Mouse (Mus musculus): ENCODE results near the gene Lrrc26.

The Lrrc26 gene

DNA sequence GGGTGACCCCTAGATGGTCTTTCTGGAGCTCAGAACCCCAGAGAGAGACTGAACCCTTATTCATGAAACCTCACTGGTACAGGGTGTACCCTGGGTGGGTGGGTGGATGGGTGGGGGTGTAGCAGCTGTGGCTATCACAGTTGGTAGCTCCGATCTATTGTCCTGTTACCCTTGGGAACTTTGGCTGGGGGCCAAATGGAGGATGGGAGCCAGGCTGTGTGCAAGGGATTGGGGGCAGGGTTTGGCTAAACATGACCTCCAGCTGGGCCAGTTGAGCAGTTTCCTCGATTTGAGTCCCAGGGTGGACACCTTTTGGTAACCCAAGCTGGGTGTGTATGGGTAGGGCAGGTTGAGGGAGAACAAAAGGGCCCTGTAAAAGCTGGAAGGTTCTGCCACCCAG is 23.0 kb upstream of the Lrrc26 start:
- DNase-seq: peak; percentile 72

GRCm38 (mm10) chr2:25267241-25267640 is 22.5 kb upstream of the Lrrc26 start:
- no peak for DNase-seq

- DNase-seq: no peak
Observed at GRCm38 (mm10) chr2:25267746-25268309, 21.9 kb upstream of the Lrrc26 start.

DNA sequence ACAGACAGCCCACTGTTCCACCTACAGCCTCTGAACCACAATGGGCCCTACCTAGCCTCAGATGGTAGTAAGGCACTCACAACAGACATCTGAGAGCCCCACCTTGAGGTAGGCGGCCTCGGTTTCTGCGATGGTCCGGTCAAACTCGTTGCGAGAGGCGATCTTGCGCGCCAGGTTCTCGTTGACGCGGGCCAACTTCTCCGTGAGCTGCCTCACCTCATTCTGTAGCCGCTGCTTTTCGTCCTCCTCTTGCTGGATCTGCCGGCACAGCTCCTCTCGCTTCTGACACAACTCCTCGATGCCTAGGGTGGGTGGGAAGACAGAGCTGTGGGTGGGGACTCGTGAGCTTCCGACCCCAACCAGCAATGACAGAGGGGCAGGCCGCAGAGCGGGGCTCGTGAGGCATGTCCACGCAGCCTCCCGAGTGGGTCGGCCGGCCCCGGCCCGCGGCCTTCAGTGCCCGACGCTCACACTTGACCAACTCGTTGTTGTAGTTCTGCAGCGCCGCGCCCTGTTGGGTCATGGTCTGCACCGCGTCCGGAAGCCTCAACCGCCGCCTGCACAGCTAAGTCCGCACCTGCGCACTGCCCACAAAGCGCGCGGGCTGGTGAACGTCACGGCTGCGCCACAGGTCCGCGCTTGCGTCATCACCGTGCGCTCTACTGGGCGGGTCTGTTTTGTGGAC is 17.7 kb upstream of the Lrrc26 start, which contains the start of the genes Ssna1 and Anapc2:
TSS of gene Ssna1 (minus strand) at position 612 of the 685 bp plus-strand sequence.
TSS of gene Anapc2 (plus strand) at position 652 of the 685 bp plus-strand sequence.
- peak; percentile 99 for DNase-seq

GRCm38 (mm10) chr2:25272515-25272914 is 17.2 kb upstream of the Lrrc26 start:
- no peak for DNase-seq

DNA sequence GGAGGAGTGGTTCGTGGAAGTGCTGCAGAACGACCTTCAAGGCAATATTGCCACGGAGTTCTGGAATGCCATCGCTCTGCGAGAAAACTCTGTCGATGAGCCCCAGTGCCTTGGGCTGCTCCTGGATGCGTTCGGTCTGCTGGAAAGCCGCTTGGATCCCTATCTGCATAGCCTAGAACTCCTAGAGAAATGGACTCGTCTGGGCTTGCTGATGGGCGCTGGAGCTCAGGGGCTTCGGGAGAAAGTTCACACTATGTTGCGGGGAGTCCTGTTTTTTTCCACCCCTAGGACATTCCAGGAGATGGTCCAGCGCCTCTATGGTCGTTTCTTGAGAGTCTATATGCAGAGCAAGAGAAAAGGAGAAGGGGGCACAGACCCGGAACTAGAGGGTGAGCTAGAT is 16.7 kb upstream of the Lrrc26 start:
- no peak for DNase-seq

GRCm38 (mm10) chr2:25278928-25279882 is 10.5 kb upstream of the Lrrc26 start:
- DNase-seq: peak; percentile 88

GRCm38 (mm10) chr2:25285551-25285950 is 4.2 kb upstream of the Lrrc26 start:
- no peak for DNase-seq

DNA sequence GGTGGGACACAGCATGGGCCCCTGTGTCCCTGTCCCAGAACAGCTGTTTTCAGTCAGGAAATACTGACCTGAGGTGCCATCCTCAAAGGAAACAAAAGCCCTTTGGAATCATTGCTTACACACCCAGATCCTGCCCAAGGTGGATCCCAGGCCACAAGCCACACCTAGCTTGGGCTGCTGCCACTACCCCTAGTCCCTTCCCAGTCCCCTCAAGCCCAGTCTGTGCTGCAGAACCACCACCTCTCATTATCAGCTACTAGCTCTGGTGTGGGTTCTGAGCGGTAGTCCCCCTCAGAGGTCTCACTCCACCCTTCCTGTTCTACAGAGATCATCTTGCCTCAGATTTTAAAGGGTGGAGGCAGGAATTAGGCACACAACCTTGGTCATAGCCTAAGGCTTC is 3.4 kb upstream of the Lrrc26 start:
- no peak for DNase-seq

DNA sequence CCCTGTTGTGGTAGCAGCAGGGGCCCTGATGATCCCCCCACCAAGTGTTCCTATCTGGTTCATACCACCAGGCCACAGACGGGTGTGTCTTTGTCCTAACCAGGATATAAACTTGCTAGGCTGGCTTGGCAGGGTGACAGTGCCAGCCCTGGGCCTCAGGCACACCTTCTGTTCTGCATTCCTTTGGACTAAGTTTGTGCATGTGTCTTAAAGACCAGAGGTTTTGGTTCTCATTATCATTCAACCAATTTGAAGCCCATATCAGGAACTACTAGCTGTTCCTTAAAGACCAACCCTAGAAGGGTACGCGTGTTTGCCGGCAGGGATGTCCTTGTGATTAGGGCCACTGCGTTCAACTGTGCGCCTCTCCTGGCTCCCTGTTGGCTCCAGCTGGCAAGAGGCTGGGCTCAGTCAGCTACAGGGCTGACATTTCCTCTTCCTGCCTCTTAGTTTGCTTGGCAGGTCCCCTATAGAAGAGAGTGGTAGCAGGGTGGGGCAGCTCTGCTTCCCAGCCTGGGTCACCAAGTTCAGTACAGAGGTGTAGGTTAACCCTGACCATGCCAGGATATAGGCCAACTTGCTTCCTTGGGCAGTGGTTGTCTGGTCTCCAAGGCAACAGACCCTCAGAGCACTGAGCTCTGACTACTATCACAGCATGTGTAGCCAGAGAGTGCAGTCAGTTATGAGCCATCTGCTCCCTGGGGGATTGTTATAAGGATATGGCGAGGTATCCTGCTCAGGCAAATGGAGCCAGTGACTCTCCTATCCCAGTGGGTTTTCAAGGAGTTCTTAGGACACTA is 2.7 kb upstream of the Lrrc26 start:
- peak; percentile 57 for DNase-seq

- DNase-seq: no peak
Observed at GRCm38 (mm10) chr2:25287927-25288649, 1.6 kb upstream of the Lrrc26 start, which contains the start of gene Tmem210. TSS of gene Tmem210 (plus strand) at chr2:25288145.

DNA sequence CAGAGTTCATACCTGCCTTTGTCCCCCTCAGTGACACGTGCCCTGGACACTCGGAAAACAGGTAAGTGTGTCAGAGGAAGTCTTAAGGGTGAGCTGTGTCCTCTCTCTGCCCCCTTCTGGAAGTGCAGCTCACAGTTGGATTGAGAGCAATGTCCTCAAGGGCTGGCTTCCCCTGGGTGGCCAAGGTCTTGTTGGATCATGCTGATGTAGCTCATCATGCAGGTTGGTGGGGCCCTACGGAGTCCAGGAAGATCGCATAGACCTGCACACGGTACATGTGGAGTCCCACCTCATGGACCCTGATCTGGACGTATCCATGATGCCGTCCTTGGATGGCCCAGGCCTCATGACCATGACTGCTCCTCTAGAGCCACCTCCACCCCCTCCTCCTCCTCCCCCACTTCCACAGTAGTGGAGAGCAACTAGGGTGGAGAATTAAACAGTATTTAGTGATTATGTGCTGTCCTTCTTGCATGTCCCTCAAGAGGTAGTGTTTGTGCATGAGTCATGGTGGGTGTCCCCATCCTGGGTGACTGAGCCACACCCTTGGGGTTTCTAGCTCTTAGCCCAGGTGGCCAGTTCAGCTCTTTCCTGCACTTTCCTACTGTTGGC is 875 bp upstream of the Lrrc26 start:
- no peak for DNase-seq

DNA sequence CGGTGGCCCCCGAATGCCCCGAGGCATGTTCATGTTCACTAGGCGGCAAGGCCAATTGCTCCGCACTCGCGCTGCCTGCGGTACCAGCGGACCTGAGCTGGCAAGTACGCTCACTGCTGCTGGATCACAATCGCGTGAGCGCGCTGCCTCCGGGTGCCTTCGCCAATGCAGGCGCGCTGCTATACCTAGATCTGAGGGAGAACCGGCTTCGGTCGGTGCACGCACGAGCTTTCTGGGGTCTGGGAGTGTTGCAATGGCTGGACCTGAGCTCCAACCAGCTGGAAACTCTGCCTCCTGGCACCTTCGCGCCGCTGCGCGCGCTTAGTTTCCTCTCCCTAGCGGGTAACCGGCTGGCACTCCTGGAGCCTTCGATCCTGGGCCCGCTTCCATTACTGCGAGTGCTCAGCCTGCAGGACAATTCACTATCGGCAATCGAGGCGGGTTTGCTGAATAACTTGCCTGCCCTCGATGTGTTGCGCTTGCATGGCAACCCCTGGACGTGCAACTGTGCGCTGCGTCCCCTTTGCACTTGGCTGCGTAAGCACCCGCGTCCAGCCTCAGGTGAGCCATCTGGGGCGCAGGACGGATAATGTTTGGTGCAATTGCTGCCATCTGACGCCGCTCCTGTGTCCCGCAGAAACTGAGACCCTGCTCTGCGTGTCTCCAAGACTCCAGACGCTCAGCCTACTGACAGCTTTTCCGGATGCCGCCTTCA is 543 bp downstream of the Lrrc26 start:
- peak; percentile 61 for DNase-seq

DNA sequence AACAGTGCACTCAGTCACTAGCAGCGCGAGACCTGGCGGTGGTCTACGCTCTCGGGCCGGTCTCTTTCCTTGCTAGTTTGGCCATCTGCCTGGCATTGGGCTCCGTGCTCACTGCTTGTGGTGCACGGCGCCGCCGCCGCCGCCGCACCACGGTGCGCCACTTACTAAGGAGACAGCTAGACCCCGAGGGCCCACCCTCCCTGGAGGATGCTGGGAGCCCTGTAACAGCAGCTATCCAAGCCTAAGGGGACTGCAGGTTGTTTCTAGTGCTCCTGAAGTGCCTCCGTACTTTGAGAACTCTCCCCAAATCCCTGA is 1.1 kb downstream of the Lrrc26 start:
- DNase-seq: peak; percentile 33

DNA sequence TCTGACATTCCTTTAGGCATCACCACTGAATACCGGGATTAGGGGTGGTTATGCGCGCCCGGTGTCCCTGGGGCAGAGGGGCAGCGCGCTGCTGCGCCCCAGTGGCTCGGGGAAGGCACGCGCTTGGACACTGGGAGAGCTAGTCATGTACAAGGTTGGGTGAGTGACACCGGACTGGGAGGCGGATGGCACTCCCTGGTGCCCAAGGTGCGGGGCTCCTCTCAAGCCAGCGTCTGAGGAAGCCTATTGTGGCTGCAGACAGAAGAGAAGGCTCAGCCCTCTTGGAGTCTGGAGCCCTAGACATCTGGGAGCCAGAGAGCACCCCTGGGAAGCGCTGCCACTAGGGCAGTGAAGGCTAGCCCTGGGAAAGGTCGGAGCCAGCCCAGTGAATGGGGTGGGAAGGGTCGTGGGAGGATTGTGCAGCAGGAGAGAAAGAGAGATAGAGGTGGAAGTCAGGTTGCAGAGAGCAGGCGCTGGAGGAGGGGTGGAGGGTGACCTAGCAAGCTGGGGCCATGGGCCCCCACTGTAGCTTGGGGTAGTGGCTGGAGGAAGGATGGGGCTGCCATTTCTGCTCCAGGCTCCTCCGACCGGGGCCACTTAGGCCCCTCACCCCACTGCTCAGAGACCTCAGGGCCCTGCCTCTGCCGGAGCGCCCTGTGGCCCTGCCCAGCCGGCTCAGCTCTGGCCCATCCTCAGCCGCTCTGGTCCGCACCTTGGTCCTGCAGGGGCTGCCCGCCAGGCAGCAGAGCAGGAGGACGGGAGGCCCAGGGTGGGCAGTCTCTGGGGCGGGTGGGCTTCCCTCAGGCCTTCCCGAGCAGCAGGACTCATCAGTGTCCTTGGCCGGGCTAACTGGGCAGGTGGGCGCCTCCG is 1.7 kb downstream of the Lrrc26 start:
- DNase-seq: peak; percentile 37

DNA sequence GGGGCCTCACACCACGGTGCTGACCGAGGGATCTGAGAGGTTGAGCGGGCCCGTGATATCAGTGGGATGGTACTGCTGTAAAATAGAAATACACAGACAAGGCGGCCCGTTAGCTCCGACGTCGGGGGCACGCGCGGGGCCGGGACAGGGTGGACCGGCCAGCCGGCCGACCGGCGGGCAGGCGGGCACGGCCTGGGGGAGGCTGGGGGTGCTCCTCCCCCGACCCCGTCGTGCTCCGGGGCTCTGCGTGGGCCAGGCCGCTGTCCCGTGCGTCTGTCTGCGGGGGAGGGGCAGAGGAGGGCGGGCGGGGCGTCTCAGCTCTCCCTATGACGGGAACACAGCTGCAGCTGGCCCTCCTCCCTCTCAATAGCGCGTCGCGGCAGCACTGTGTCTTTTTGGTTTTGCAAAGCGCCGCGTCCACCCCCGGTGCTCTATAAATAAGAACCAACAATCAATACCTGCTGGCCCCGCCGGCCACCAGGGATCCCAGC is 2.4 kb downstream of the Lrrc26 start:
- peak; percentile 12 for DNase-seq

DNA sequence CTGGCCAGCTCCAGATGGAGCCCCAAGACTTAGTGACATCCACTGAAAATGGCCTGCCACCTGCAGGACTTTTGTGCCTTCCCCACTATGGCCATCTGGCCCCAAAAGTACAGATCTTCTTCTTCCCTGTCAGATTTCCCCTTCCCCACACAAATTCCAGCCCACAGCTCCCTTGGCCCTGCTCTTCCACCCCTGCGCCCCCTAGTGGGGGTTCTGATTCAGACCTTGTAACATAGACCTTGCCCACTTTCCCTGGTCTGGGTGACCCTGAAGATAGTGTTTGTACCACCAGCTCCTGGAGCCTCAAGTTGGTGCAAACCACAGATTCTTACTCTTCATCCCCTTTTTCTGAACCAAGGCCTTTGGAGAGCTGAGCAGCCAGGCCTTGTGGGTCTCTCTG is 3.1 kb downstream of the Lrrc26 start:
- DNase-seq: peak; percentile 81

DNA sequence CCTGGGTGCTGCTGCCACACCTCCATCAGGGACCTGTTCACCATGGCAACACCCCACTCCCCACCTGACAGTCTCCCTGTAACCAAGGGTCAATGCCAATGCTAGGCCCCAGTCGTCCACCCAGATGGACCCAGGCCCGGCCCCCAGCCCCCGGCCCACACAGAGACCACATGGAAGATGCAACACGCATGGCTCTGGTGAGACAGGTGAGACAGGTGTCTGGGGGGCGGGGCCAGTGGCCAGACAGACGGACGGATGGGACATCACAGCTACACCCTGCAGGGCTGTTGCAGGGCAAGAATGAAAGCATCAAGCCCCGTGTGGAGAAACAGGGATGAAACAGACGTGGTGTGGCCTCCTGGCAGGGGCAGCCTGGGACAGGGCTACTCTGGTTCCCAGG is 4.0 kb downstream of the Lrrc26 start:
- DNase-seq: no peak

GRCm38 (mm10) chr2:25297093-25297492 is 7.4 kb downstream of the Lrrc26 start:
- DNase-seq: no peak

DNA sequence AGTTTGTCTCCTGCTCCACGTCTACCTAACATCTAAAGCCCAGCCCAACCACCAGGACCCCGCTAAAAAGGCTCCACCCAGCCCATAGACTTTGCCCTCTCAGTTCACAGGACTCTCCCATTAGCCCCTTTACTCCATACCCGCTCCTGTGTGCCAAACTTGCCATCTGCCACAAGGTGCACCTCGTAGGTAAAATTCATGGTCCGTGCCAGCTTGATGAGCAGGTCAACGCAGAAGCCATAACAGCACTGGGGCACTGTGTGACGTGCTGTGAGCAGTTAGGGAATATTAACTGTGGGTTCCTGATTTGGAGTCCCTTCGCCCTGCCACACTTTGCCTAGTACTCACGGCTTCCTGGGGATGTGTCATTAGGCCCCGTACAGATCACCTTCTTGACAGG is 8.3 kb downstream of the Lrrc26 start:
- no peak for DNase-seq

Data from kidney, adult 18-20 months (tissue).